Mouse (Mus musculus) left cerebral cortex, adult 6 months (tissue): ENCODE data around the gene Bloc1s2. TPM values are rescaled to one million over a fixed set of nuclear protein-coding genes. Genes with fewer than 3 reads are reported as not detected.

Experiments used
- long read RNA-seq, 2 experiments: library from polyadenylated mRNA; unstranded; transcript quantifications; one replicate each; pipeline ENCODE4 v2.0.0; 2019 to 2020
- polyA plus RNA-seq: library from polyadenylated mRNA; unstranded; fragments of <200 nt; fragmentation: Nextera tagmentation; gene quantifications from 2 replicates; pipeline ENCODE4 v1.2.3, GENCODE M21; 2021

Bloc1s2 gene
- polyA plus RNA-seq: 80.3 and 99.0 TPM in 2 replicates
- long read RNA-seq, experiment 1, transcript Bloc1s2-201 (5 exons, 885 nt): major isoform, 51 of 66 reads
- long read RNA-seq, experiment 1, partial matches to known transcripts: 6 of 66 reads
- long read RNA-seq, experiment 1, other reads (novel, unspliced or antisense): 7 of 66 reads
- long read RNA-seq, experiment 2, transcript Bloc1s2-201 (5 exons, 885 nt): major isoform, 59 of 78 reads
- long read RNA-seq, experiment 2, partial matches to known transcripts: 9 of 78 reads
- long read RNA-seq, experiment 2, other reads (novel, unspliced or antisense): 8 of 78 reads

DNA sequence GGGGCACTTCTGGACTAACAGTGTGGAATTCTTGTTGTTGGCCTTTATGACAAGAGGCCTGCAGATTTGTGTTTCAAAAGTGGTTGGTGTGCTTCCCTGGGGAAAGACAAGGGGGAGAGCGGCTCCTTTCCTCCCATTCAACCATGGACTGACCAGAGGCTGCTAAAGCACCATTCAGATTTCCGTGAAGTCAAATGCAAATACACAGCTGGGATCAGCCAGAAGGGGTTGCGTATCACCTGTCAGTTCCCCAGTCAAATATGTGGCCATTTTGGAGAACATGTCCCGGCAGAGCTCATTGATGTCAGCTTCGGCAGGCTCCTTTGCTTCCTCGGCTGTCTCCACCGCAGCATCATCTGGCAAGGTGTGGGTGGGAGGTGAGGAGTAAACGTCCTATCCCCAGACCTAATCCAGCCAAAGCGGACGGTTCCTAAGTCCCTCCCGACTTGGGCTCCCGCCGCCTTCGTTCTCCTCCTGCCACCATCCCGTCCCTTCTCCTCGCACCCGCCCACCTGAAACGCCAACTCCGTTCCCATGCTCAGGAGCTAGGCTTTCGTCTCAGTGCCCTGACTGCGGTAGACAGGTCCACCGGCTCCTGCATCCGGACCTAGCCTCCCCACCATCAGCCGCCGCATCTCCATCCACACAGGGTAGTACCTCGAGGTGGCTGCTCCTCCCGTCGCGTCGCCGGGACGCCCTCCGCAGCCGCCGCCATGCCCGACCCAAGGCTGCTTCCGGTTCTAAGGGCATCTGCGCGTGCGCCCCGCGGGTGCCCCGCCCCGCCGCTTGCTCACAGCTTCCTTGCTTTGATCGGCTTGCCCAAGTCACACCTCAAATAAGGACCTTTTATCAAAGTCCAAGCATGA is at the start of gene Bloc1s2:
Bloc1s2 (minus strand) TSS at position 745 of the 866 bp plus-strand sequence.

DNA sequence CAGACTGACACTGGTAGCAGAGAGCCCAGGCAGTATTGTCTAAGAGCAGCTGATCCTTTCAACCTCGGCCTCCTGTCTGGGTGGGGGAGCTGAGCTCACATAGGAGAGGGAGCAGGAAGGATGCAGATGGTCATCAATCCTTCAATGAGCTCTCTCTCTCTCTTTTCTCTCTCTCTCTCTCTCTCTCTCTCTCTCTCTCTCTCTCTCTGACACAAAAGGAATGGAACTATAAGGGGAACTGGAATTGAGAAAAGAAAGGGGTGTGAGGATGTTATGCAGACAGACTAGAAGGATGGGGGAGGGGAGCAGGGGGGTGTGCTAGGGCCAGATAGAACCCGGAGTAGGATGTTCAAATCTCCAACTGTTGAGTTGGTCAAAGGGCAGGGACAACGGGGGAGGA is 46.1 kb upstream of the Bloc1s2 start, which contains the start of gene Pkd2l1:
Pkd2l1 (minus strand) TSS at position 101 of the 400 bp plus-strand sequence.

DNA sequence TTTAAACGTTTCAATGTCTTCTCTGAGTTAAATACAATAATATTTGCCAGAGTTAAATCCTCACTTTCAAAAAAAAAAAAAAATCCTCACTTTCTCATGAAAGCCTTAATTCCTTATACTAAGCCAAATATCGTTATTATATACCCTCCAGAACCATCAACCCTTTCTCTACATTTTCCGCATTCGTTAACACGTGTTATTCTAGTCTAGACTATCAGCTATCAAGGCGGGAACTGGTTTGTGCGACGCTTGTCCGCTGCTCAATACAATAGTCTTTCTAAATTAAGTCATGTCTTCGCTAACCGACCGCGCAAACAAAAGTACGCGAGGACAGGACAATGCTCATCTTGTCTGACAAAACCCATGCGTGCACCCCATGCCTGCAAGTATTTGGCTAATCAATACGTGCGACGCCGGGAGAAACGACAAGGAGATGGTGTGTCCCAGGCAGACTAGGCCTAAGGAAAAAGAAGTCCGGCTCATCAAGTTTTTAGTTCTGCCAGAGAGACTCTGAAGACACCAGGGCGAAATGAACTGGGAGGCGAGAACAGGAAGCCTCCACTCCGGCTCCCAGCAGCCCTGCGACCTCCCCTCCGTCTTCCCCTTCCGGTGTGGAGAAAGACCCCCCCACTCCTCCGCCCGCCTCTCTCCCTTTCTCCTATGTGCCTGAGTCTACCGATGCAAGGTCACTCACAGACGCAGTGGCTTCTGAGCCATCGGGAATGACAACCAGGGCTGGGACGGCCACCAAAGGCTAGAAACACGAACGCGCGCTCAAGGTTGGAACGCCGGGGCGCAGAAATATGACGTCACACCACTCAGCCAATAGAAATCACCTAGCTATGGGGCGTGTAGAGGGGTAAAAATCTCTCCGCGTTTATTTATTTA is 10.9 kb downstream of the Bloc1s2 start, which contains the start of gene Cwf19l1:
Cwf19l1 (minus strand) TSS at position 805 of the 888 bp plus-strand sequence.

DNA sequence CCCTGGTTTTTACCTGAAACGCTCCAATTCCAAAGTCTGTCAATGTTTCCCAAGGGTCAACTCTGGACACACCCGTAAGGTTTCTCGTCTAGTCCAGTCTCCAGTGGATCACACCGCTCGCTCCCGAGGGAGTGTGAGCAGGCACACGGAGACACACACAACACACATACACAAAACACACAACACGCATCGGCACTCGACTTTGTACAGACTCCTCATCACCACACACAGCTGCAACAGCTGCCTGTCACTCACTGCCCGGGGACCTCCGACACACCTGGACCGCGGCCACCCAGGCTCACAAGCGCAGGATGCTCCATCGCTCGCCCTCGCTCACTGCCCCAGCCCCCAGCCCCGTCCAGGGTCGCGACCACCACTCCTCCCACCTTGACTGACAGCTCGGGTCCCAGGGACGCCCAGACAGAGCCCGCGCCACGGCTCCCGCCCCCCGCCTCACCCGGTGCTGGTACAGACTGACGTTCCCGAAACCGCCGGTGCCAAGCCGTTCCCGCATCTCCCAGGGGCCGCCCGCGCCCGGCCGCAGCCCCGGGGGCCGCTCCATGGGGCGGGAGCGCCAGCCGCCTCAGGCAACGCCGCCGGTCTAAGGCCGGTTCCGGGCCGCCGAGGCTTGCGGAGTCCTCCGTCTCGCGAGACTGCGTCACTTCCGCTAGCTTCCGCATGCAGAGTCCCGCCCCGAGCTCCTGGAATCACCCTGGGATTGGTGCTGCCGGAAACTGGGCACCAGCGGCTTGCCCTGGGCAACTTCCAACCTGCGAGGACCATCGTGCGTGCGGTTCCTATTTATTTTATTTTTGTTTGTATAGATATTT is 39.2 kb downstream of the Bloc1s2 start, which contains the start of gene Chuk:
Chuk (minus strand) TSS at position 650 of the 830 bp plus-strand sequence.

Other genes starting within 250 kb of the Bloc1s2 start
- 2.0 and 2.6 TPM in 2 replicates for gene Dnmbp, start 206.3 kb downstream of the Bloc1s2 start, polyA plus RNA-seq
- 0.28 and 0.45 TPM in 2 replicates for gene Cpn1, start 159.9 kb downstream of the Bloc1s2 start, polyA plus RNA-seq
- 0.28 and 0.31 TPM in 2 replicates for gene Cyp2c23, start 117.2 kb downstream of the Bloc1s2 start, polyA plus RNA-seq
- 8.3 and 11.2 TPM in 2 replicates for gene Erlin1, start 76.7 kb downstream of the Bloc1s2 start, polyA plus RNA-seq
- 2.7 and 4.9 TPM in 2 replicates for gene Chuk, start 39.0 kb downstream of the Bloc1s2 start, polyA plus RNA-seq
- gene Cwf19l1, start 10.6 kb downstream of the Bloc1s2 start, polyA plus RNA-seq: 18.8 and 23.4 TPM in 2 replicates
- 0.10 and 0.11 TPM in 2 replicates for gene Pkd2l1, start 46.0 kb upstream of the Bloc1s2 start, polyA plus RNA-seq
- gene Scd3, start 56.8 kb upstream of the Bloc1s2 start, polyA plus RNA-seq: 4.9 and 6.7 TPM in 2 replicates
- gene Scd2, start 147.2 kb upstream of the Bloc1s2 start, polyA plus RNA-seq: 133 and 153 TPM in 2 replicates
- 0.13 and 0.24 TPM in 2 replicates for gene Scd4, start 186.6 kb upstream of the Bloc1s2 start, polyA plus RNA-seq